Mouse (Mus musculus): Measurements from ENCODE around the gene Rad51ap2. TPM values are rescaled to one million over a fixed set of nuclear protein-coding genes. Genes with fewer than 3 reads are reported as not detected.

Rad51ap2 gene
- polyA plus RNA-seq (2015; fragmentation: Illumina TruSeq; extraction: RNeasy Lipid Tissue Mini Kit (QIAGEN cat#74804); ENCODE audit: low read depth, low replicate concordance): 0.76 TPM

GRCm38 (mm10) chr12:11455549-11456194 is at the start of gene Rad51ap2:
Gene Rad51ap2 (plus strand): TSS chr12:11456079.

GRCm38 (mm10) chr12:11436497-11437265 is 19.2 kb upstream of the Rad51ap2 start, which contains the start of gene Vsnl1:
Gene Vsnl1 (minus strand): TSS chr12:11436613.

Other genes with a start within 250 kb of the Rad51ap2 start
- gene Msgn1, start 247.1 kb upstream of the Rad51ap2 start, polyA plus RNA-seq (2015; fragmentation: Illumina TruSeq; extraction: RNeasy Lipid Tissue Mini Kit (QIAGEN cat#74804); ENCODE audit: low read depth, low replicate concordance): not detected
- gene Gen1, start 190.3 kb upstream of the Rad51ap2 start, polyA plus RNA-seq (2015; fragmentation: Illumina TruSeq; extraction: RNeasy Lipid Tissue Mini Kit (QIAGEN cat#74804); ENCODE audit: low read depth, low replicate concordance): 0.57 TPM
- 27.3 TPM for gene Smc6, start 190.2 kb upstream of the Rad51ap2 start, polyA plus RNA-seq (2015; fragmentation: Illumina TruSeq; extraction: RNeasy Lipid Tissue Mini Kit (QIAGEN cat#74804); ENCODE audit: low read depth, low replicate concordance)
- 906 TPM for gene Vsnl1, start 19.5 kb upstream of the Rad51ap2 start, polyA plus RNA-seq (2015; fragmentation: Illumina TruSeq; extraction: RNeasy Lipid Tissue Mini Kit (QIAGEN cat#74804); ENCODE audit: low read depth, low replicate concordance)

Data from brain, adult 10 weeks (tissue).